Mouse (Mus musculus): ENCODE data around the gene Stat2. TPM values are rescaled to one million over a fixed set of nuclear protein-coding genes. Genes with fewer than 3 reads are reported as not detected.
"Not testable (repeated sequence)": the region's sequence is repeated elsewhere in the genome, so short reads cannot be mapped to it uniquely, and the experiment has no call there.

The Stat2 gene
- polyA plus RNA-seq, 1 experiment from 2014 or later: 14.0 TPM

DNA sequence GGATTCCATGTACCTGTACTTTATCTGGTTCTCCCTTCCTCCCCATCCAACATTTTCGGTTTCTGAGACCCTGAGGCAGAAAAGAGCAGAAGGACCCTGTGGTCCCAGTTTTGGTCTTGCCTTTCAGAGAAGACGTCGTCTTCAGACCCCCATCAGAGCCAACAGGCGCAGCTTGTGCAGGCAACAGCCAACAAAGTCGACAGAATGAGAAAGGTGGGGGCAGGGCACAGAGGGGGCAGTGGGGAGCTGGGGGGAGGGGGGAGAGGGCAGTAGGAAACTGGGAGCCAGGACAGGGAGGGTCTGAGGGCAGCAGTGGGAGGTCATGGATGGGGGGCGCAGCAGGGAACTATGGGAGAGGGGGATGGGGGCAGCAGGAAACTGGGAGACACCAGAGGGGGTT is 7.8 kb downstream of the Stat2 start:
- H3K27ac ChIP-seq (replicated peaks; ENCODE audit: low read depth, low read length): no peak overlapping the region
- no peak overlapping the region for H3K9ac ChIP-seq (ENCODE audit: low read length)
- no peaks in the 10 kb centered on the region for H3K4me1 ChIP-seq (ENCODE audit: control insufficient read depth, insufficient read depth, low read length)
- H3K4me3 ChIP-seq (ENCODE audit: low read depth, low read length): no peak overlapping the region
- DNase-seq (ENCODE audit: low spot score) (no peak), ATAC-seq (ENCODE audit: insufficient number of reproducible peaks, low FRiP score, low TSS enrichment, low read depth) (no peak)
- H3K36me3 ChIP-seq (ENCODE audit: control insufficient read depth, insufficient read depth, low read length): peaks cover 9% of the 10 kb centered on the region; the same call in 1 of the 2 replicates
- no peak overlapping the region for H3K4me2 ChIP-seq (ENCODE audit: low read depth, severe bottlenecking)
- H3K9me3 ChIP-seq (ENCODE audit: control insufficient read depth, low read length): no peaks in the 10 kb centered on the region
- WGBS: 55% methylated on average over 6 of the region's 6 CpGs
- no peaks in the 10 kb centered on the region for H3K27me3 ChIP-seq (ENCODE audit: control insufficient read depth, insufficient read depth, low read length)

DNA sequence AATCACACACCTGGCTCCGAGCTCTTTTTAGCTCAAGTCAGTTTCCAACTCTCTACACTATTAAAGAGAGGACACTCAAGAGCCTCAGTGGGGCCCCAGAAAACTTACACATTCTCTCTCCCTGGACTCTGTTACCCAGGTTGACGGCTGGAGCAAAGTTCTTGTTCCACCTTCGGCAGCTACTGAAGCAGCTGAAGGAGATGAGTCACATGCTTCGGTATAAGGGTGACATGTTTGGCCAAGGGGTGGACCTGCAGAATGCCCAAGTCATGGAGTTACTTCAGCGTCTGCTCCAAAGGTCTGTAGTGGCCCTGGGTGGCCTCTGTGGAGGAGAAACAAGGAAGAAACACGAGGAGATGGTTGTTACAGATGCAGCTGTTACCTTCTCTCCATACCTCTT is 10.6 kb downstream of the Stat2 start:
- no peaks in the 10 kb centered on the region for H3K27me3 ChIP-seq (ENCODE audit: control insufficient read depth, insufficient read depth, low read length)
- no peak overlapping the region for H3K4me2 ChIP-seq (ENCODE audit: low read depth, severe bottlenecking)
- ATAC-seq (ENCODE audit: insufficient number of reproducible peaks, low FRiP score, low TSS enrichment, low read depth): no peak
- no peak overlapping the region for H3K4me3 ChIP-seq (ENCODE audit: low read depth, low read length)
- no peaks in the 10 kb centered on the region for H3K9me3 ChIP-seq (ENCODE audit: control insufficient read depth, low read length)
- H3K4me1 ChIP-seq (ENCODE audit: control insufficient read depth, insufficient read depth, low read length): no peaks in the 10 kb centered on the region
- no peak overlapping the region for H3K9ac ChIP-seq (ENCODE audit: low read length)
- no peak overlapping the region for H3K27ac ChIP-seq (replicated peaks; ENCODE audit: low read depth, low read length)
- H3K36me3 ChIP-seq (ENCODE audit: control insufficient read depth, insufficient read depth, low read length): peaks cover 9% of the 10 kb centered on the region; the same call in 1 of the 2 replicates
- no peak for DNase-seq (ENCODE audit: low spot score)
- WGBS: 86% methylated on average over 6 of the region's 6 CpGs

DNA sequence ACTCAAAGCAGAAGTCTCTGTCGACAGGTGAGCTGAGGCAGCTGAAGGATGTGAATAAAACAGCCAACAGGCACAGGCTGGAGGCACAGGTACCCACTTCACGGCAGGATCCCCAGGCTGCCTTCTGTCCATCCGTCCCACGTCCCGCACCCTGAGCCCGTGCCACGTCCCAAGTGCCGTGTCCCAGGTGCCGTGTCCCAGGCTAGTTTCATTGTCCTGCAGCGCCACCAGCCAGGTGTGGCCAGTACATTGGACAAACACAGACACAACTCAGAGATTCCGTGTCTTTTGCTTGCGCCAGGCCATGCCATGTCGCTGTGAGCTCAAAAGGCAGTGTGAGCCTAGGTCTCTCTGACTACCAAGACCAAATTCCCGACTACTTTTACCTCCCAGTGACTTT is 11.3 kb downstream of the Stat2 start:
- ATAC-seq (ENCODE audit: insufficient number of reproducible peaks, low FRiP score, low TSS enrichment, low read depth) (no peak), DNase-seq (ENCODE audit: low spot score) (no peak)
- no peak overlapping the region for H3K4me2 ChIP-seq (ENCODE audit: low read depth, severe bottlenecking)
- H3K4me1 ChIP-seq (ENCODE audit: control insufficient read depth, insufficient read depth, low read length): no peaks in the 10 kb centered on the region
- H3K27ac ChIP-seq (replicated peaks; ENCODE audit: low read depth, low read length): no peak overlapping the region
- H3K9me3 ChIP-seq (ENCODE audit: control insufficient read depth, low read length): no peaks in the 10 kb centered on the region
- H3K4me3 ChIP-seq (ENCODE audit: low read depth, low read length): no peak overlapping the region
- peaks cover 6% of the 10 kb centered on the region; the same call in 1 of the 2 replicates for H3K36me3 ChIP-seq (ENCODE audit: control insufficient read depth, insufficient read depth, low read length)
- no peak overlapping the region for H3K9ac ChIP-seq (ENCODE audit: low read length)
- no peaks in the 10 kb centered on the region for H3K27me3 ChIP-seq (ENCODE audit: control insufficient read depth, insufficient read depth, low read length)
- 91% methylated on average over 14 of the region's 14 CpGs for WGBS

DNA sequence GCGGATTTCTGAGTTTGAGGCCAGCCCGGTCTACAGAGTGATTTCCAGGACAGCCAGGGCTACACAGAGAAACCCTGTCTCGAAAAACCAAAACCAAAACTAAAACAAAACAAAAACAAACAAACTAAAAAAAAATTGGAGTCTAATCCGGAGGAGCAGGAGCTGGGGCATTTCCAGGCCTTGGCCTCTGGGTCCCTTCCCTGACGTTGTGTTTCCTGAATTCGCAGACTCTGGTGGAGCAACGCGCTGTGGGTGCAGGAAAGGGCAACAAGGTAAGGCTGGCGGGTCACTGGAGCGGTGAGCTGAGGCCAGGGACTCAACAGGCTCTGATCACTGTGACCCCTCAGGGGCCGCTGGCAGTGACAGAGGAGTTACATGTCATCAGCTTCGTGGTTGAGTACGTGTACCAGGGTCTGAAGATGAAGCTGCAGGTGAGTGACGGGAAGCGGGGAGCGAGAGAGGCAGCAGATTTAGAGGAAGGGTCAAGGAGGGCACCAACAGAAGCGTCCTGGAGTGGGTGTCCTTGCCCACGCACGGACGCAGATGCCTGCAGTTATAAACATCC is 12.6 kb downstream of the Stat2 start:
- H3K27me3 ChIP-seq (ENCODE audit: control insufficient read depth, insufficient read depth, low read length): no peaks in the 10 kb centered on the region
- H3K9ac ChIP-seq (ENCODE audit: low read length): no peak overlapping the region
- no peak for DNase-seq (ENCODE audit: low spot score)
- no peak overlapping the region for H3K4me2 ChIP-seq (ENCODE audit: low read depth, severe bottlenecking)
- ATAC-seq (ENCODE audit: insufficient number of reproducible peaks, low FRiP score, low TSS enrichment, low read depth): no peak
- WGBS: 92% methylated on average over 20 of the region's 20 CpGs
- H3K9me3 ChIP-seq (ENCODE audit: control insufficient read depth, low read length): no peaks in the 10 kb centered on the region
- H3K27ac ChIP-seq (replicated peaks; ENCODE audit: low read depth, low read length): no peak overlapping the region
- H3K4me1 ChIP-seq (ENCODE audit: control insufficient read depth, insufficient read depth, low read length): no peaks in the 10 kb centered on the region
- H3K36me3 ChIP-seq (ENCODE audit: control insufficient read depth, insufficient read depth, low read length): peaks cover 3% of the 10 kb centered on the region; the same call in 1 of the 2 replicates
- no peak overlapping the region for H3K4me3 ChIP-seq (ENCODE audit: low read depth, low read length)

DNA sequence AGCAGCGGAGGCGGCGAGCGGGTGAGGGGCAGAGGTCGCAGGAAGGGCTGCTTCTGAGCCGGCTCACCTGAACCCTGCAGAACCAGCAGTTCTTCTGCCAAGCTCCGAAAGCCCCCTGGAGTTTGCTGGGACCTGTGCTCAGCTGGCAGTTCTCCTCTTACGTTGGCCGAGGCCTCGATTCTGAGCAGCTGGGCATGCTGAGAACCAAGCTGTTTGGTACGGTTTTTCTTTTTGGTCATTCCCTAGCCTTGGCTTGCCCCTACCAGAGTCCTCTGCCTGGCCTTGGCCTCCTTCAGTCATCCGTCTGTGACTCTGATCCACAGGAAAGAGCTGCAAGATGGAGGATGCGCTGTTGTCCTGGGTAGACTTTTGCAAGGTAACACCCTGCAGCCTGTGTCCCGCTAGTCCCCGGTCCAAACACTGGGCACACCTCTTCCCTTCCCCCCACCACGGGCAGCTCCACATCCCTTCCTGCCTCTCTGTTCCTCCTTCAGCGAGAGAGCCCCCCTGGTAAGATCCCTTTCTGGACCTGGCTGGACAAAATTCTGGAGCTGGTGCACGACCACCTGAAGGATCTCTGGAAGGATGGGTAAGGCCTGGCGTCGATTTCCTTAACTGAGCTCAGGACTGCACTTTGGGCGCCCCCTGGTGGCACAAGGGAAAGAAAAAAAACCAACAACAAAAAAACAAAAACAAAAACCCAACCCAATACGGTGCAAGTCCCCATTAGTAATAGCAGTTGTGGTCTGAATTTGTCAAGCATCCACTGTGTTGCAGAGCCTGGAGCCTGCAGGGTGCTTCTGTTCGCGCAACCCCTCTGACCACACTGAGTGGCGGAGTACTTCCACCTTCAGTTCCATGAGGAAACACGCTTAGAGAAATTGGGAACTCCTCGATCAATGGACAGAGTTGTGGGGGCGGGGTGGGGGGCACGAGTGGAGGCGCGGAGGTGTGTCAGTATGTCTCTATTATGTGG is 13.5 kb downstream of the Stat2 start:
- H3K4me3 ChIP-seq (ENCODE audit: low read depth, low read length): no peak overlapping the region
- peak; percentile 69; the same call in 1 of the 2 replicates for ATAC-seq (ENCODE audit: insufficient number of reproducible peaks, low FRiP score, low TSS enrichment, low read depth)
- no peaks in the 10 kb centered on the region for H3K27me3 ChIP-seq (ENCODE audit: control insufficient read depth, insufficient read depth, low read length)
- H3K4me1 ChIP-seq (ENCODE audit: control insufficient read depth, insufficient read depth, low read length): no peaks in the 10 kb centered on the region
- H3K4me2 ChIP-seq (ENCODE audit: low read depth, severe bottlenecking): no peak overlapping the region
- no peak overlapping the region for H3K27ac ChIP-seq (replicated peaks; ENCODE audit: low read depth, low read length)
- no peaks in the 10 kb centered on the region for H3K36me3 ChIP-seq (ENCODE audit: control insufficient read depth, insufficient read depth, low read length)
- H3K9ac ChIP-seq (ENCODE audit: low read length): no peak overlapping the region
- DNase-seq (ENCODE audit: low spot score): peak; percentile 87
- WGBS: 66% methylated on average over 31 of the region's 31 CpGs
- H3K9me3 ChIP-seq (ENCODE audit: control insufficient read depth, low read length): no peaks in the 10 kb centered on the region

DNA sequence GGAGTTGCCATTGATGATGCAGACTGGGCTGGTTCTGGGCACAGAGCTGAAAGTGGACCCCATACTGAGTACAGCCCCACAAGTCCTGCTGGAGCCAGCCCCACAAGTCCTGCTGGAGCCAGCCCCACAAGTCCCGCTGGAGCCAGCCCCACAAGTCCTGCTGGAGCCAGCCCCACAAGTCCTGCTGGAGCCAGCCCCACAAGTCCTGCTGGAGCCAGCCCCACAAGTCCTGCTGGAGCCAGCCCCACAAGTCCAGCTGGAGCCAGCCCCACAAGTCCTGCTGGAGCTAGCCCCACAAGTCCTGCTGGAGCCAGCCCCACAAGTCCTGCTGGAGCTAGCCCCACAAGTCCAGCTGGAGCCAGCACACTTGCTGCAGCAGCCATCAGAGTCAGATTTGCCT is 20.2 kb downstream of the Stat2 start:
- ATAC-seq (ENCODE audit: insufficient number of reproducible peaks, low FRiP score, low TSS enrichment, low read depth); H3K4me3 ChIP-seq (ENCODE audit: low read depth, low read length); H3K4me2 ChIP-seq (ENCODE audit: low read depth, severe bottlenecking); H3K27ac ChIP-seq (replicated peaks; ENCODE audit: low read depth, low read length); H3K36me3 ChIP-seq (ENCODE audit: control insufficient read depth, insufficient read depth, low read length); H3K4me1 ChIP-seq (ENCODE audit: control insufficient read depth, insufficient read depth, low read length); DNase-seq (ENCODE audit: low spot score); H3K9ac ChIP-seq (ENCODE audit: low read length); H3K9me3 ChIP-seq (ENCODE audit: control insufficient read depth, low read length); H3K27me3 ChIP-seq (ENCODE audit: control insufficient read depth, insufficient read depth, low read length): not testable (repeated sequence)
- 93% methylated on average over 1 of the region's 1 CpGs for WGBS

DNA sequence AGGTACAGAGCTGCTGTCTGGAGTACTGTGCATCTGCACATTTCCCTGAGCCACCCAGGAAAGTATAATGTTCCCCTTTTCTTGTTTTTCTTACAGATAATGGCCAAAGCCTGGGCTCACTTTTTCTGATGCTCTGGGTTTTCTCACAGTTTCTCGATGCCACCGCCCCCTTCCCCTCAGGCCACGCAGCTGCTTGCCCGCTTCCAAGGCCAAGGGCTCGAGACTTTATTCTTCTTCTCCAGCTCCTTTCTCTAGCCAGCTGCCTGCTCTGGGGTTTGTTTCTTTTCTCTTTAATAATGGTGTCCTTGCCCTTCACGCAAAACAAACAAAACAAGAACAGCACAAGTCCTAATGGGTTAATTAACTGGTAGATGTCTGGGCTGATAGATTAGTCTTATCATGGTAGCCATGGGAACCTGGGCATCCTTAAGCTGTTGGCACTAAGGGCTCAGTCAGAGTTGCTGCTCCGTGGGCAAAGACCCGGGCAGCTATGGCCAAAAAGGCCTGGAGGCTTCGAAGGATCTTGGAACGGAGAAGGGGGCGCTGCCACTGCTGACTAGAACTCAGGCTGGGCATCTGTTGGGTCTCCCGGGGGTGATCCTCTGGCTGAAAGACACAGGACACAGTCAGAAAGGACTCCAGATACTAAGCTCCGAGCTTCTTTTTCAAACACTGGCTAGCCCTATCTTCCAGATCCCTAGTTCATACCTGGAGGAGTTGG is 26.2 kb downstream of the Stat2 start:
- Histone ChIP-seq H3K27ac (replicated peaks; ENCODE audit: low read depth, low read length) (no peak overlapping the region), H3K9ac (ENCODE audit: low read length) (no peak overlapping the region), H3K4me1 (ENCODE audit: control insufficient read depth, insufficient read depth, low read length) (no peaks in the 10 kb centered on the region), H3K4me3 (ENCODE audit: low read depth, low read length) (no peak overlapping the region), H3K36me3 (ENCODE audit: control insufficient read depth, insufficient read depth, low read length) (no peaks in the 10 kb centered on the region; the same call in 1 of the 2 replicates), H3K9me3 (ENCODE audit: control insufficient read depth, low read length) (no peaks in the 10 kb centered on the region), H3K4me2 (ENCODE audit: low read depth, severe bottlenecking) (no peak overlapping the region), H3K27me3 (ENCODE audit: control insufficient read depth, insufficient read depth, low read length) (no peaks in the 10 kb centered on the region)
- no peak for ATAC-seq (ENCODE audit: insufficient number of reproducible peaks, low FRiP score, low TSS enrichment, low read depth)
- 81% methylated on average over 13 of the region's 13 CpGs for WGBS
- no peak for DNase-seq (ENCODE audit: low spot score)

DNA sequence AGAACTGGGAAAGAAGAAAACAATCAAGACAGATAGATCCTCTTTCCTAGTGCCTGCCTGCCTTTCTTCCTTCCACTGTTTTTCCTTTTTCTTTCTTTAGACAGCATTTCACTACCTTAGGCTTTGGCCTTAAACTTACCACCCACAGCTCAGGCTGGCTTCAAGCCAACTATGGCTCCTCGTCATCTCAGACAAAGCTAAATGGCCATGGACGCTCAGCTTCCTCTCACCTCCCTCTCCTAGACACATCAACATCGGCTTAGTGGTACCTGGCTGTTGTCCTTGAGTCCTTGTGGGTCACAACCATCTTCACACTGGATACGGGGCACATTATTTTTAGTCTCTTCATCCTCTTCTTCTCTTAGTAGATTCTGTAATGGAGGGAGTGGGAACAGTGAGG is 26.9 kb downstream of the Stat2 start:
- Histone ChIP-seq H3K4me3 (ENCODE audit: low read depth, low read length) (no peak overlapping the region), H3K9ac (ENCODE audit: low read length) (no peak overlapping the region), H3K36me3 (ENCODE audit: control insufficient read depth, insufficient read depth, low read length) (no peaks in the 10 kb centered on the region; the same call in 1 of the 2 replicates), H3K27me3 (ENCODE audit: control insufficient read depth, insufficient read depth, low read length) (no peaks in the 10 kb centered on the region), H3K4me1 (ENCODE audit: control insufficient read depth, insufficient read depth, low read length) (no peaks in the 10 kb centered on the region), H3K27ac (replicated peaks; ENCODE audit: low read depth, low read length) (no peak overlapping the region), H3K9me3 (ENCODE audit: control insufficient read depth, low read length) (no peaks in the 10 kb centered on the region), H3K4me2 (ENCODE audit: low read depth, severe bottlenecking) (no peak overlapping the region)
- no peak for DNase-seq (ENCODE audit: low spot score)
- ATAC-seq (ENCODE audit: insufficient number of reproducible peaks, low FRiP score, low TSS enrichment, low read depth): no peak
- WGBS: 80% methylated on average over 4 of the region's 4 CpGs

All from limb, embryonic 11.5 days (tissue).